Comparison of ENCODE assay signal across 12 mouse cellular contexts in the genomic region with DNA sequence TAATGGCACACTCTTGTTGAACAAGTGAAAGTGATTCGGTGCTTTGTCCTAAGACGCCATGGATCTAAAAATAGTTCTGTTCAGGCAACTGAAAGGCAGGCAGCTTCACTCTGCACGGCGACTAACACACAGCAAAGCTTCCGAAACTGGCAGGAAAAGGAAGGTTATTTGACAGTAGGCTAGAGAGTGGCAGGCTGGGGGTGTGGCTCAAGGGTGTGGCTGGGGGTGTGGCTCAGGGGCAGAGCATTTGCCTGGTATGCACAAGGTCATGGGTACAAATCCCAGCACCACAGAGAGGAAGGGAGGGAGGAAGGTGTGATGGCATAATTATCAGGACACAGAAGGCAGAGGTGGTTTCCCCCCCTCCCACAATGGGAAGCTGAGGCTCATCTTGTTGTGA.
A peak's percentile ranks its signal among the peaks of the same experiment; 100 is the strongest.
DNase-seq lines count a peak whose midpoint lies in the region; ATAC-seq and TF ChIP-seq lines count a peak whose summit lies in the region.
"Had no signal": no experiment of that assay in that cellular context is flagged by ENCODE, and none has a peak within 500 bp of the region (broad histone marks: within the 10 kb centered on the region; RNA-seq: fewer than 3 reads in every experiment).

No protein-coding gene starts in this region.

- no peaks in the 10 kb centered on the region for H3K36me3 ChIP-seq in kidney, postnatal 0 days (ENCODE audit: insufficient read depth, low read length)
- H3K36me3 ChIP-seq in stomach, postnatal 0 days (ENCODE audit: control insufficient read depth, insufficient read depth, low read length): no peaks in the 10 kb centered on the region

- no peak overlapping the region for H3K9ac ChIP-seq in kidney, postnatal 0 days (ENCODE audit: low read depth, low read length)
- H3K9ac ChIP-seq in stomach, postnatal 0 days (ENCODE audit: low read length): no peak overlapping the region
- H3K9ac ChIP-seq: lung, embryonic 14.5 days had no signal

- no peaks in the 10 kb centered on the region for H3K27me3 ChIP-seq in kidney, postnatal 0 days (ENCODE audit: insufficient read depth, low read length)
- H3K27me3 ChIP-seq in stomach, postnatal 0 days (ENCODE audit: control insufficient read depth, insufficient read depth, low read length): no peaks in the 10 kb centered on the region

- 41% methylated on average over 5 of the region's 5 CpGs for WGBS in kidney, postnatal 0 days
- 15% methylated on average over 5 of the region's 5 CpGs for WGBS in stomach, postnatal 0 days

- peak; percentile 24 for DNase-seq in kidney, postnatal 0 days (ENCODE audit: low spot score)
- DNase-seq in kidney, postnatal 4 days: no peak
- DNase-seq in ZHBTc4 (ENCODE audit: low read depth, low spot score): peak; percentile 60
- peak; percentile 11 for DNase-seq in heart, postnatal 4 days
- DNase-seq in stomach, postnatal 0 days (ENCODE audit: low spot score): peak; percentile 29
- DNase-seq in layer of hippocampus, adult 18-20 months (ENCODE audit: low spot score in 2 of 2): no peak
- DNase-seq in right cerebral cortex, adult 2 months (ENCODE audit: low spot score in 2 of 2): no peak
- no peak for DNase-seq in gastrocnemius, postnatal 4 days (ENCODE audit: low spot score in 2 of 2)
- DNase-seq: kidney, adult 9 months; lung, embryonic 14.5 days had no signal

- H3K27ac ChIP-seq in kidney, postnatal 0 days: no peak overlapping the region
- no peak overlapping the region for H3K27ac ChIP-seq in stomach, postnatal 0 days (replicated peaks)
- H3K27ac ChIP-seq: left cerebral cortex, adult 2 months had no signal

- no peak overlapping the region for H3K4me2 ChIP-seq in kidney, postnatal 0 days (ENCODE audit: low read length)
- H3K4me2 ChIP-seq in stomach, postnatal 0 days (replicated peaks; ENCODE audit: low read depth): no peak overlapping the region
- H3K4me2 ChIP-seq: lung, embryonic 14.5 days had no signal

- H3K4me1 ChIP-seq in kidney, postnatal 0 days (replicated peaks; ENCODE audit: insufficient read depth, low read length): no peaks in the 10 kb centered on the region
- H3K4me1 ChIP-seq in stomach, postnatal 0 days (replicated peaks; ENCODE audit: control insufficient read depth, insufficient read depth): no peaks in the 10 kb centered on the region

- no peak for ATAC-seq in kidney, postnatal 0 days (replicated peaks; ENCODE audit: low FRiP score, low read depth)
- ATAC-seq in stomach, postnatal 0 days (ENCODE audit: low FRiP score, low TSS enrichment): no peak

- no peaks in the 10 kb centered on the region for H3K9me3 ChIP-seq in kidney, postnatal 0 days (replicated peaks; ENCODE audit: low read length)
- no peaks in the 10 kb centered on the region for H3K9me3 ChIP-seq in stomach, postnatal 0 days (ENCODE audit: control insufficient read depth, low read length)

- TF ChIP-seq CTCF in kidney, postnatal 0 days (IDR thresholded peaks at IDR 0.05; ENCODE audit: low read depth): no peak
- no peak for TF ChIP-seq CTCF in stomach, postnatal 0 days (IDR thresholded peaks at IDR 0.05; ENCODE audit: low read depth)

- H3K4me3 ChIP-seq in kidney, postnatal 0 days (replicated peaks; ENCODE audit: low read depth, low read length): no peak overlapping the region
- H3K4me3 ChIP-seq in stomach, postnatal 0 days (ENCODE audit: low read depth, low read length): no peak overlapping the region
- H3K4me3 ChIP-seq: left cerebral cortex, adult 2 months; myocyte had no signal

- no peak for TF ChIP-seq EP300 in stomach, postnatal 0 days (optimal IDR thresholded peaks at IDR 0.05)

Comparison
In these comparisons a context has a peak if more than half of its experiments do, and no peak if none do; other contexts are left out.
1. DNase-seq: peak in kidney, postnatal 0 days (single experiment), ZHBTc4 (single experiment), heart, postnatal 4 days (single experiment) and stomach, postnatal 0 days (single experiment); none in kidney, postnatal 4 days (0 of 2), layer of hippocampus, adult 18-20 months (0 of 2), right cerebral cortex, adult 2 months (0 of 2) and gastrocnemius, postnatal 4 days (0 of 2).